Mouse (Mus musculus) embryonic facial prominence, embryonic 15.5 days (tissue): Measurements from ENCODE around the gene Pigk. TPM values are rescaled to one million over a fixed set of nuclear protein-coding genes. Genes with fewer than 3 reads are reported as not detected.

ENCODE experiments used
- ATAC-seq: fragments of 200-750 bp; cut with Nextera tagmentation; 2 replicates; pipeline ENCODE4 v1.8.0; 2017; ENCODE audit warnings: low read depth, moderate TSS enrichment; ENCODE audit not compliant: insufficient number of reproducible peaks, low FRiP score, low TSS enrichment
- H3K27ac ChIP-seq: fragments of 300-500 bp; sonication (generic); replicated peaks from 2 replicates; pipeline ENCODE4 v1.5.1; 2015; ENCODE audit warnings: mild to moderate bottlenecking, inconsistent platforms
- H3K27me3 ChIP-seq: fragments of 300-500 bp; sonication (generic); 2 replicates; pipeline ENCODE4 v1.6.1; 2015; ENCODE audit warnings: inconsistent platforms
- H3K36me3 ChIP-seq: fragments of 300-500 bp; sonication (generic); 2 replicates; pipeline ENCODE4 v1.6.1; 2015; ENCODE audit warnings: mild to moderate bottlenecking, inconsistent platforms
- H3K4me1 ChIP-seq: fragments of 300-500 bp; sonication (generic); 2 replicates; pipeline ENCODE4 v1.6.1; 2015; ENCODE audit warnings: inconsistent platforms
- H3K4me2 ChIP-seq: fragments of 300-500 bp; sonication (generic); replicated peaks from 2 replicates; pipeline ENCODE4 v1.6.1; 2015; ENCODE audit warnings: mild to moderate bottlenecking, inconsistent platforms
- H3K4me3 ChIP-seq: fragments of 300-500 bp; sonication (generic); replicated peaks from 2 replicates; pipeline ENCODE4 v1.5.1; 2015; ENCODE audit warnings: mild to moderate bottlenecking, inconsistent platforms
- H3K9ac ChIP-seq: fragments of 300-500 bp; sonication (generic); 2 replicates; pipeline ENCODE4 v1.6.1; 2015; ENCODE audit warnings: inconsistent platforms
- H3K9me3 ChIP-seq: fragments of 300-500 bp; sonication (generic); replicated peaks from 2 replicates; pipeline ENCODE4 v1.6.1; 2016; ENCODE audit warnings: inconsistent platforms
- WGBS: fragments of 180-500 bp; shearing (Covaris S2); methylation state at CpG from one replicate; pipeline ENCODE4 v1.1.7; 2015; 5-methylcytosine and 5-hydroxymethylcytosine counted together
- polyA plus RNA-seq: library from polyadenylated mRNA; unstranded; fragments of >200 nt; fragmentation: Nextera tagmentation; extraction: Ambion mirVana; gene quantifications from 2 replicates; pipeline ENCODE4 v1.2.1, GENCODE M21; 2015

The Pigk gene
- polyA plus RNA-seq, 1 experiment from 2014 or later, result 41.9 TPM

DNA sequence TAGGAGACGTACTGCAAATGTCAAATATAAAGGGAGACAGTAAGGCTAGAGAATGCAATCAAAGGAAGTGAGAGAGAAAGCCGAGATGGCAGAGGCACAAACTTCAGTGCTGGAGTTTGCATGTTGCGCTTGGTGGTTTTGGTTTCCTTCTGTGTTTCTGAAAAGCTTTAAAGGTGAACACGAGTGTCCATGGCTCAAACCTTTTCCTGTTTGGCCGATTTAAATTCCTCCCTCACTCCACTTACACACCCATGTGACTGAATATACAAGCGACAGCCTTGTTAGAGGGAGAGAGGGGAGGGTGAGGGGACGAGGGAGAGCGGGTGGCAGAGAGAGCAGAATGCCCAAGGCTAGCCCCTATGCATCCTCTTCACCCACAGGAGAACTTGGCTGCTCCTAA is 302.5 kb downstream of the Pigk start:
- 53% methylated on average over 8 of the region's 8 CpGs for WGBS

DNA sequence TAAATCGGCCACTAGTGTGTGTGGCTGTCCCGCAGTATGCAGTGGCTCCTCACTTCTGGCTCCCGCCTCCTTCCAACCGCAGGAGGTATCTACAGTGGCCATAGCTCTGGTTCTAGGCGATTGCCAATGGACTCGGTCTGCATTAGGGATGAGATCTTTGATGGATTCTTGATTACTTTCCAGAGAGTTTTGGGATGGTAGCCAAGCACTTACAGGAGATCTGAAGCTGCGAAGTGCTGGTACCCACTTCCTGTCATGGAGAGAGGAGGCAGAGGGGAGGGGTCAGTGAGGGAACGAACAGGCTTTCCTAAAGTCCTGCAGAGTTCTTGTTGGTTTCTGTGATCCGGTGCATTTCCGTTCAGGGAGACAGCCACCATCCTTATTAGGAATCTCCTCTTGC is 304.2 kb downstream of the Pigk start:
- H3K36me3 ChIP-seq, result no peaks in the 10 kb centered on the region
- H3K4me1 ChIP-seq, result no peaks in the 10 kb centered on the region
- H3K4me2 ChIP-seq, result no peak overlapping the region
- no peak for ATAC-seq
- H3K27ac ChIP-seq, result no peak overlapping the region
- no peaks in the 10 kb centered on the region for H3K27me3 ChIP-seq
- H3K4me3 ChIP-seq, result no peak overlapping the region
- no peaks in the 10 kb centered on the region for H3K9me3 ChIP-seq
- H3K9ac ChIP-seq, result no peak overlapping the region
- WGBS, result 62% methylated on average over 10 of the region's 10 CpGs

More for the DNA sequence above, 302.5 kb downstream of the Pigk start:
- H3K9ac ChIP-seq, result no peak overlapping the region
- no peaks in the 10 kb centered on the region for H3K36me3 ChIP-seq
- no peaks in the 10 kb centered on the region for H3K9me3 ChIP-seq
- no peak overlapping the region for H3K4me3 ChIP-seq
- H3K4me2 ChIP-seq, result no peak overlapping the region
- no peak overlapping the region for H3K27ac ChIP-seq
- no peaks in the 10 kb centered on the region for H3K27me3 ChIP-seq
- no peaks in the 10 kb centered on the region for H3K4me1 ChIP-seq
- ATAC-seq, result no peak

DNA sequence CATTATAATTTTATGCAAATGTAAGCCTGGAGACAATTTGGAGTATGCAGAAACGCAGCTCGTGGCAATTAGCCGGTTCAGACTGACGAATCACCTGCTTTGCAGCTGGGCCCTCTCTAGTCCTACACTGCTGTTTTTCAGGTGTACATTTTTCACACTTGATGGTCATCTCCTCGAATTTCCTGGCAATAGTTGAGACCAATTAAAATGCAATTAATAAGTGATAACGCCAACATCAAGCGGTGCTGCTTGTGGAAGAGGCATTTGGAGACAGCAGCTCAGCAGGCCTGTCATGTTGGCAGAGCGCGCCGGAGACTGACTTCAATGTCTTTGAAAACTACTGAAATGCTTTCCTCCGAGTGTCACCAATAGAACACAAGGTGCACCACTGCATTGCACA is 310.1 kb downstream of the Pigk start:
- H3K36me3 ChIP-seq, result no peaks in the 10 kb centered on the region
- no peak overlapping the region for H3K27ac ChIP-seq
- no peaks in the 10 kb centered on the region for H3K27me3 ChIP-seq
- no peak overlapping the region for H3K4me2 ChIP-seq
- no peak overlapping the region for H3K4me3 ChIP-seq
- no peaks in the 10 kb centered on the region for H3K9me3 ChIP-seq
- H3K9ac ChIP-seq, result no peak overlapping the region
- WGBS, result 77% methylated on average over 11 of the region's 11 CpGs
- ATAC-seq, result no peak
- no peaks in the 10 kb centered on the region for H3K4me1 ChIP-seq

Other genes with a start within 250 kb of the Pigk start
- gene Ak5, start 45.7 kb upstream of the Pigk start, polyA plus RNA-seq, result 1.3 TPM in 2 replicates